Mouse (Mus musculus) heart, adult 8-10 months (tissue): ENCODE data around the gene Mmgt2. TPM values are rescaled to one million over a fixed set of nuclear protein-coding genes. Genes with fewer than 3 reads are reported as not detected.

Experiments used
- DNase-seq: peaks from one replicate; pipeline ENCODE4 v3.0.0; 2022; ENCODE audit warnings: low spot score
- total RNA-seq, 4 experiments: library from RNA; stranded (reverse); gene quantifications; 2 replicates each; pipeline ENCODE4 v1.2.4; 2022

Gene Mmgt2
- total RNA-seq, 4 experiments from 2014 or later, result 5.1 to 5.9 (median 5.7) TPM

- no peak for DNase-seq
These were observed 52.8 kb downstream of the Mmgt2 start for GRCm38 (mm10) chr11:62701218-62701617.

GRCm38 (mm10) chr11:62706141-62706540, 57.7 kb downstream of the Mmgt2 start:
- DNase-seq, result no peak

- no peak for DNase-seq
These were observed 59.8 kb downstream of the Mmgt2 start for GRCm38 (mm10) chr11:62708252-62708651.

- no peak for DNase-seq
These were observed 62.2 kb downstream of the Mmgt2 start for GRCm38 (mm10) chr11:62710657-62711056.

Other genes with a start within 250 kb of the Mmgt2 start
- 1 to 10 TPM; 3.1 to 3.8 (median 3.3) TPM for gene Pigl, start 190.2 kb upstream of the Mmgt2 start, total RNA-seq
- 100 to 1,000 TPM; 125 to 148 (median 138) TPM for gene Ncor1, start 190.1 kb upstream of the Mmgt2 start, total RNA-seq
- 10 to 100 TPM; 21.2 to 27.5 (median 24.5) TPM for gene Cenpv, start 109.4 kb upstream of the Mmgt2 start, total RNA-seq
- gene Ubb, start 97.5 kb upstream of the Mmgt2 start, total RNA-seq, result 100 to 1,000 TPM; 692 to 761 (median 719) TPM
- 1 to 10 TPM; 1.6 to 4.1 (median 1.8) TPM for gene Trpv2, start 74.2 kb upstream of the Mmgt2 start, total RNA-seq
- gene Lrrc75a, start 141 bp upstream of the Mmgt2 start, total RNA-seq, result 1 to 10 TPM; 3.1 to 4.5 (median 3.7) TPM
- gene Zfp287, start 83.2 kb downstream of the Mmgt2 start, total RNA-seq, result 1 to 10 TPM; 2.4 to 3.3 (median 2.9) TPM
- gene Gm10428, start 104.4 kb downstream of the Mmgt2 start, total RNA-seq, result not detected
- gene Zfp286, start 140.8 kb downstream of the Mmgt2 start, total RNA-seq, result 1 to 10 TPM in 1 of 4 experiments, under 1 TPM in 3; 0.41 to 1.8 (median 0.72) TPM
- gene Trim16, start 171.6 kb downstream of the Mmgt2 start, total RNA-seq, result 10 to 100 TPM in 1 of 4 experiments, 1 to 10 TPM in 3; 6.5 to 10.9 (median 9.0) TPM
- under 1 TPM; 0.09 to 0.44 (median 0.30) TPM for gene Fbxw10, start 198.4 kb downstream of the Mmgt2 start, total RNA-seq
- 10 to 100 TPM; 18.5 to 24.8 (median 21.2) TPM for gene Tvp23b, start 230.8 kb downstream of the Mmgt2 start, total RNA-seq